Mouse (Mus musculus) inflammation-experienced regulatory T-cells, adult 6 months (primary cell): Measurements from ENCODE around the gene Uxt. TPM values are rescaled to one million over a fixed set of nuclear protein-coding genes. Genes with fewer than 3 reads are reported as not detected.
A peak's percentile ranks its signal among the peaks of the same experiment; 100 is the strongest.

ENCODE experiments used
- ATAC-seq: one replicate; pipeline ENCODE4 v1.8.0; 2017
- polyA plus RNA-seq, 3 experiments: library from polyadenylated mRNA; unstranded; fragments of 100-300 nt; shearing (Covaris generic); gene quantifications; one replicate each; pipeline ENCODE4 v1.2.1; 2017

The Uxt gene
- 10 to 100 TPM; 34.8 to 45.2 (median 42.1) TPM for polyA plus RNA-seq

GRCm38 (mm10) chrX:20961477-20962378, at the start of gene Uxt:
Uxt (minus strand) TSS chrX:20962017.
- ATAC-seq: peak; percentile 86

GRCm38 (mm10) chrX:20980901-20981300, 19.1 kb upstream of the Uxt start:
- no peak for ATAC-seq

GRCm38 (mm10) chrX:20950191-20950880, 11.5 kb downstream of the Uxt start, which contains the start of gene Elk1:
Elk1 (minus strand) TSS chrX:20950608.
- ATAC-seq: peak; percentile 94

DNA sequence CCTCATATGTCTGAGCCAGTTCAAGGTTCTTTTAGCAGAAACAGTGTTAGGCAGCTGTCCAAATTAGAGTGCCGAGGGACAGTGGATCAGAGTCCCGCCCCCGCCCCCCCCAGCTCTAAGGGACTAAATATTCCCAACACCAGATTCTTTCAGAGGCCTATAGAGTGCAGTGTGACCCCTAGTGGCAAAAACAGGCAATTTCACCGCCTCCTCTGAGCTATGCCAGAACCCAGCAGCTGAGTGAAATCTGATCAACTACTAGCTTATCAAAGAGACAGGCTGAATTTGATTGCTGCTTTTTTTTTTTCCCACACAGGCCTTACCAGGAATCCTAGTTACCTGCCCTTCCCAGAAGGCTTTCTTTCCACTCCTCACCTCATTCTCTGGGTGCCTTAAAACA, 15.8 kb downstream of the Uxt start:
- ATAC-seq: no peak

DNA sequence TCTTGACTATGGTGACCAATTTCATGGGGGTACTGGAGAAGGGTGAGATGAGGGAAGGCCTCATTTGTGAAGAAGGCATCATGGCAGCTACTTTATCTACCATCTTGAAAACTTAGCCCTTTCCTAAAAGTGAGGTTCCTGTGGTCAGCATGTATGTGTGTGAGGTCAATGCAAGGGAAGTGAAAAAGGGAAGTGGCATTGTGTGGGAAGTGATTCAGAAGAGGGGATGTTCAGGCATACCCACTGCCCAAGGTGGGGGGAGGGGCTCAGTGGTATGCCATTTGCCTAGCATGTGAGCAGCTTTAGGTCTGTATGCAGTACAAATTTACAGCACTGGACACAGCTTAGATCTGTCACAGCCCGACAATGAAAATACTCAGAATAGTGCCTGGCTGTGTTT, 29.9 kb downstream of the Uxt start:
- no peak for ATAC-seq

- no peak for ATAC-seq
These were observed 30.5 kb downstream of the Uxt start, which contains the start of gene Cfp for GRCm38 (mm10) chrX:20931364-20931763. Cfp (minus strand) TSS chrX:20931555.

GRCm38 (mm10) chrX:20929859-20930258, 32.0 kb downstream of the Uxt start:
- no peak for ATAC-seq

DNA sequence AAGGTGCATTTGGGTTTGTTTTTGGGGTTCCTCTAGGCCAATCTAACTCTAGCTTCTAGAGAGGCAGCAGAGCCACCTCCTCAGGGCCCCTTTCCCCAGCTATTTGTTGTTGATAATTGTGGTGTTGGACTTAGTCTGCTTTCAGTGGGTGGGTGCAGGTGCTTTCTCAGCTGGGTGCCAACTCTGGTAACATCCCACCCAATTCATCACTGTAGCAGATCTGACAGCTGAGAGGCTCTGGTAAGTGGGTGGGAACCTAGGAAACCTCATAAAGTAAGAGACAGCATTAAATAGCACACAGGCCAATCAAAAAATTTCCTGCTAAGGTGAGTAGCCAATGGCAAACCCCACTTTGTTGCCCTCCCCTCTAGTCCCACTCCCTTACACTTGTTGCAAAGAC, 36.8 kb downstream of the Uxt start:
- no peak for ATAC-seq

DNA sequence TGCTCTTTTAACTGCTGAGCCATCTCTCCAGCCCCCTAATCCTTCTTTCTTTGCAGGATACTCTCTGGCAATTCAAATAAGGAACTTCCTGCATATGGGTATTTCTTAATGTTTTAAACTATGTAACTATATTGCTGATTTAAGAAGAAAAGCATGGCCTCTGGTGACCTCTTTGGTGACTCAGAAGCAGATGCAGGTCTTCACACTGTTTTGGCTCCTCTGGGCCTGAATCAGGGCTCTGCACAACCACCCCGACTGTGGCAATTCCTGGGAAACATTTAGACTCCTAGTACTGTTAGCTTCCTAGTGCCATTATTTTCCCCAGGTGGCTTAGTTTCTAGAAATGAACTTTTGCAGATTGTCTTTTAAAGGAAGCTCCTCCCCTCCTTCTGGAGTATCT, 38.3 kb downstream of the Uxt start:
- no peak for ATAC-seq

DNA sequence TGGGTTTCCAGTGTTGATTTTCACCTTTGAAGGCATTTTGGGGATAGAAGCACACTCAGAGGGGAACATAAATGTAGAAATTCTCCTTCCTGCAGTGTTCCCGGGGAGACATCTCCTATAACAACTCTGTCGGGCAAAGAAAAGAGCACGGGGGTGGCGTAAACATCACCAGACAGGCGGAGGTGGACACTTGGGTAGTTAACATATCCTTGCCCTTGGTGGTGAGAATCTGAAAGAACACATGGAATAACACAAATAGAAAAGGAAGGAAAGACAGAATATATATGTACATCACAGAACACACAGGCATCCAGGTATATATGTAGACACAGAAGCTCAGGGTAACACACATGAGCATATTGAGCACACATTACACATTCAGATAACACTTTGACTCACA, 40.5 kb downstream of the Uxt start:
- no peak for ATAC-seq

- ATAC-seq: peak; percentile 97
These were observed 40.9 kb downstream of the Uxt start, which contains the start of gene Syn1 for GRCm38 (mm10) chrX:20920844-20921364. Syn1 (minus strand) TSS chrX:20921004.

GRCm38 (mm10) chrX:20920249-20920843, 41.5 kb downstream of the Uxt start:
- ATAC-seq: peak; percentile 24

DNA sequence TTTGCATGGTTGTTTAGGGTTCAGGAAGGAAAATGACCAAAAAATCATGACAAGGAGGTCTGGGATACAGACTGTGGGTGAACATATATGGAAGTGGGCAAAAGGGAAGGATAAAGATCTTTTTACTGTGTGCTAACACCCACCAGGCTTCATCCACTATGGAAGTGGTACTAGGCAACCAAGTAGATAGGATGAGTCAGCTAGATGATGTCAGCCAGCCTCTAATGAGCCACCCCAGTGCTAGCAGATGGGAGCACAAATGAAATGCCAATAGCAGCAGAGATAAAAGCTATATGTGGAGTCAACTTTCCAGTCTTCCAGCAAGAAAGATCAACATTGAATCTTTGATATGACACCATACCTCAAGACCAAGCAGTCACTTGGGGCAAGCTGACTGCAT, 46.7 kb downstream of the Uxt start:
- ATAC-seq: no peak

- no peak for ATAC-seq
These were observed 48.1 kb downstream of the Uxt start for GRCm38 (mm10) chrX:20913726-20914125.

GRCm38 (mm10) chrX:20910074-20910473, 51.7 kb downstream of the Uxt start:
- ATAC-seq: no peak

Other genes with a start within 250 kb of the Uxt start
- 100 to 1,000 TPM in 2 of 3 experiments, 10 to 100 TPM in 1; 99.1 to 180 (median 137) TPM for gene Araf, start 164.2 kb downstream of the Uxt start, polyA plus RNA-seq
- not detected for gene Timp1, start 91.9 kb downstream of the Uxt start, polyA plus RNA-seq
- not detected for gene Syn1, start 41.0 kb downstream of the Uxt start, polyA plus RNA-seq
- gene Cfp, start 30.5 kb downstream of the Uxt start, polyA plus RNA-seq: 1 to 10 TPM; 4.7 to 6.6 (median 6.3) TPM
- 1 to 10 TPM; 3.2 to 6.3 (median 3.4) TPM for gene Elk1, start 11.4 kb downstream of the Uxt start, polyA plus RNA-seq
- 10 to 100 TPM; 17.9 to 20.9 (median 20.3) TPM for gene Zfp182, start 100.3 kb upstream of the Uxt start, polyA plus RNA-seq
- not detected for gene Spaca5, start 106.4 kb upstream of the Uxt start, polyA plus RNA-seq
- gene Zfp300, start 127.5 kb upstream of the Uxt start, polyA plus RNA-seq: 1 to 10 TPM; 2.8 to 4.5 (median 3.4) TPM
- not detected for gene Ssxa1, start 153.8 kb upstream of the Uxt start, polyA plus RNA-seq
- gene Gm21876, start 213.6 kb upstream of the Uxt start, polyA plus RNA-seq: not detected